20 mouse cellular contexts compared by ENCODE assay signal in the genomic region with DNA sequence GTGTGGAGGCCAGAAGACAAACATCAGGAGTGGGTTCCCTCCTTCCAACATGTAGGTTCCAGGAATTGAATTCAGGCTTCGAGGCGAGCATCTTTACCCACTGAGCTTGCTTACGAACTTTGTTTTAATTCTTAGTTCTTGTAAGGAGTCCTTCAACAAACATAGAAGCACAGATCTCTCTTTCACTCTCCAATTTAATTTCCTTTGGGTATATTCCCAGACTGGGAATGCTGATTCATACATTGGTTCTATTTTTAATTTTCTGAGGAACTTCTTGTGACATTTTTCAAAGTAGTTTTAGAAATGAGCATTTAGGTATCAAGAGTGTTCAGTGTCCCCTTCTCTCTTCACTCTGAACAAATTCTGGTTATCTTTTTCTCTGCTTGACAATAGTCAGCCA.
A peak's percentile ranks its signal among the peaks of the same experiment; 100 is the strongest.
DNase-seq lines count a peak whose midpoint lies in the region; ATAC-seq and TF ChIP-seq lines count a peak whose summit lies in the region.
"Had no signal": no experiment of that assay in that cellular context is flagged by ENCODE, and none has a peak within 500 bp of the region (broad histone marks: within the 10 kb centered on the region; RNA-seq: fewer than 3 reads in every experiment).

No protein-coding gene starts in this region.

- no peak overlapping the region for H3K4me3 ChIP-seq in embryonic fibroblast, embryonic 13.5 days (ENCODE audit: insufficient read depth, low read length)
- no peak overlapping the region for H3K4me3 ChIP-seq in kidney, embryonic 15.5 days (replicated peaks)
- H3K4me3 ChIP-seq: embryonic facial prominence, embryonic 13.5 days; embryonic facial prominence, embryonic 15.5 days; forebrain, embryonic 13.5 days; forebrain, embryonic 15.5 days had no signal

- H3K36me3 ChIP-seq in kidney, embryonic 15.5 days: no peaks in the 10 kb centered on the region
- H3K36me3 ChIP-seq: embryonic facial prominence, embryonic 13.5 days; embryonic facial prominence, embryonic 15.5 days; forebrain, embryonic 15.5 days had no signal

- peak; percentile 21 for DNase-seq in heart, adult 8-10 months (ENCODE audit: low spot score)
- no peak for DNase-seq in heart, postnatal 4 days
- DNase-seq in brain, adult 2 months (ENCODE audit: low read depth, low spot score): peak; percentile 66
- DNase-seq in telencephalon, adult 2 months (ENCODE audit: low read depth, low spot score): peak; percentile 59
- DNase-seq: adrenal gland, adult 2 months; adrenal gland, postnatal 10 days; adrenal gland, postnatal 25 days; cerebellum, adult 11-12 months; cerebellum, adult 2 months; cerebellum, adult 9-10 months; cerebellum, postnatal 10 days; cerebellum, postnatal 25 days; forebrain, postnatal 0 days had no signal

- H3K4me1 ChIP-seq in embryonic fibroblast, embryonic 13.5 days (ENCODE audit: control insufficient read depth, insufficient read depth, low read length): no peaks in the 10 kb centered on the region
- H3K4me1 ChIP-seq in kidney, embryonic 15.5 days: no peaks in the 10 kb centered on the region
- H3K4me1 ChIP-seq: embryonic facial prominence, embryonic 13.5 days; embryonic facial prominence, embryonic 15.5 days had no signal

- WGBS in kidney, embryonic 15.5 days: 92% methylated on average over 3 of the region's 3 CpGs

- H3K9me3 ChIP-seq in kidney, embryonic 15.5 days (replicated peaks): no peaks in the 10 kb centered on the region
- H3K9me3 ChIP-seq: embryonic facial prominence, embryonic 13.5 days; embryonic facial prominence, embryonic 15.5 days; forebrain, embryonic 13.5 days; forebrain, embryonic 15.5 days had no signal

- no peak for TF ChIP-seq CTCF in embryonic fibroblast, embryonic 13.5 days (IDR thresholded peaks at IDR 0.05; ENCODE audit: borderline replicate concordance, insufficient read depth, low read length)

- H3K9ac ChIP-seq in kidney, embryonic 15.5 days: no peak overlapping the region
- H3K9ac ChIP-seq: embryonic facial prominence, embryonic 13.5 days; embryonic facial prominence, embryonic 15.5 days; forebrain, embryonic 13.5 days; forebrain, embryonic 15.5 days; forebrain, postnatal 0 days had no signal

- H3K27ac ChIP-seq in embryonic fibroblast, embryonic 13.5 days (ENCODE audit: insufficient read depth, low read length): peak overlapping the region; percentile 57; the same call in 1 of the 2 replicates
- H3K27ac ChIP-seq in kidney, embryonic 15.5 days: no peak overlapping the region
- H3K27ac ChIP-seq: embryonic facial prominence, embryonic 13.5 days; embryonic facial prominence, embryonic 15.5 days; forebrain, embryonic 13.5 days; forebrain, embryonic 15.5 days had no signal

- TF ChIP-seq POLR2A in embryonic fibroblast, embryonic 13.5 days (IDR thresholded peaks at IDR 0.05; ENCODE audit: low read depth, low read length): no peak

- H3K4me2 ChIP-seq in kidney, embryonic 15.5 days: no peak overlapping the region
- H3K4me2 ChIP-seq: embryonic facial prominence, embryonic 13.5 days; embryonic facial prominence, embryonic 15.5 days; forebrain, embryonic 13.5 days; forebrain, embryonic 15.5 days had no signal

- H3K27me3 ChIP-seq in kidney, embryonic 15.5 days: no peaks in the 10 kb centered on the region
- H3K27me3 ChIP-seq: embryonic facial prominence, embryonic 13.5 days; embryonic facial prominence, embryonic 15.5 days; forebrain, embryonic 13.5 days; forebrain, embryonic 15.5 days had no signal

- no peak for ATAC-seq in kidney, embryonic 15.5 days (replicated peaks; ENCODE audit: low FRiP score)
- no peak for ATAC-seq in erythroid progenitor cell, adult 5-6 weeks (replicated peaks; ENCODE audit: low FRiP score, poor library complexity, severe bottlenecking)
- ATAC-seq: forebrain, embryonic 13.5 days; forebrain, embryonic 15.5 days; forebrain, postnatal 0 days had no signal
